Mouse (Mus musculus): ENCODE measurements at regions not wholly inside any gene's neighbourhood (a gene's known extent, or its start where the extent isn't known, plus 50 kb on each side); places are given as distances from the start of the nearest gene placed in this dataset.
A peak's percentile ranks its signal among the peaks of the same experiment; 100 is the strongest.

DNA sequence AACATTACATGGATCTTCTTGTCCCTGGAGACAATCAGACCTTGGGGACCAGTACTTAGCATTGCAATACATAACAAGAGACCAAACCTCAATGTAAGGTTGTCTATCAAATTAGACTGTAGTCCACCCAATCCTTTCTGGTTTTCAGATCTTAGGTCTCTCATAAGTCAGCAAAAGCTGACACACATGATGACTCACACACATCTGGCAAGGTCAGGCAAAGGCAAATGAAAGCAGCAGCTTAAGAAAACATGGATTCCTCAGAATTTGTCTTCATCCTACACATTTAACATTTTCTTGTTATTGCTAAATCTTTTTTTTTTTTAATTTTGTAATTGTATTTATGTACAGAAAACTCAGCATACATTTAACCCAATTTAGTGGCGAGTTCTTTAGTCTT is 52.0 kb downstream of the Gm11983 start:
- no peak for DNase-seq (ENCODE audit: low spot score)

DNA sequence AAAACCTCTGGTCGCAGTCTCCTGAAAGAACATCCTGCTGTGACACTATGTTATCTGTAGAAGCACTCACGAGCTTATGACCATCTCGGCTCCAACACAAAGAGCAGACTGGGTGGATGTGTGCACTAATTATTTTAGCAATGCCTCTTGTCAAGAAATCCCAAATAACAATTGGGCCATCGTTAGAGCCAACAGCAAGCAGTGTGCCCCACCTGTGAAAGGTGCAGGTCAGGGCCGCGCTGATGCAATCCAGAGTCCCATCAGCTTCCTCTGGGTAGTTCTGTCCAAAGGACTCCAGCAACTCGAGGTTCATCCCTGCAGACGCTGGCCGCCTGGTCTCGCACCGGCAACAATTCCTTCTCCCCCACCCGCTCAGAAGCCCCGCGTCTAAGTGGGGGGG is 54.6 kb downstream of the Gm11983 start:
- DNase-seq (ENCODE audit: low spot score): no peak

DNA sequence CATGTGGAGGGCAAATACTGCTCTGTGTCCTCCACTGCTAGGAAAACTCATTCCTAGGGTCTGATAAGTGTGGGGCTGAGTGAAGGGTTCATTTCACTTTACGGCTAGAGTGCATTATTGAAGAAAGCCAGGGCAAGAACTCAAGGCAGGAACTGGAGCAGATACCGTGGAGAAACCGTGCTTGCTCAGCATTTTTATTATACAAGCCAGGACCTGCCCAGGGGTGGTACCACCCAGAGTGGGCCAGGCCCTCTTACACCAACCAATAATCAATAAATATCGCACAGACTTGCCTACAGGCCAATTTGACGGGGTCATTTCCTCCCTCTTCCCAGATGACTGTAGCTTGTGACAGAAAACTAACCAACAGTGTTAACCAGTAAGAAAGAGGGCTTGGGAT is 57.7 kb downstream of the Gm11983 start:
- no peak for DNase-seq (ENCODE audit: low spot score)

DNA sequence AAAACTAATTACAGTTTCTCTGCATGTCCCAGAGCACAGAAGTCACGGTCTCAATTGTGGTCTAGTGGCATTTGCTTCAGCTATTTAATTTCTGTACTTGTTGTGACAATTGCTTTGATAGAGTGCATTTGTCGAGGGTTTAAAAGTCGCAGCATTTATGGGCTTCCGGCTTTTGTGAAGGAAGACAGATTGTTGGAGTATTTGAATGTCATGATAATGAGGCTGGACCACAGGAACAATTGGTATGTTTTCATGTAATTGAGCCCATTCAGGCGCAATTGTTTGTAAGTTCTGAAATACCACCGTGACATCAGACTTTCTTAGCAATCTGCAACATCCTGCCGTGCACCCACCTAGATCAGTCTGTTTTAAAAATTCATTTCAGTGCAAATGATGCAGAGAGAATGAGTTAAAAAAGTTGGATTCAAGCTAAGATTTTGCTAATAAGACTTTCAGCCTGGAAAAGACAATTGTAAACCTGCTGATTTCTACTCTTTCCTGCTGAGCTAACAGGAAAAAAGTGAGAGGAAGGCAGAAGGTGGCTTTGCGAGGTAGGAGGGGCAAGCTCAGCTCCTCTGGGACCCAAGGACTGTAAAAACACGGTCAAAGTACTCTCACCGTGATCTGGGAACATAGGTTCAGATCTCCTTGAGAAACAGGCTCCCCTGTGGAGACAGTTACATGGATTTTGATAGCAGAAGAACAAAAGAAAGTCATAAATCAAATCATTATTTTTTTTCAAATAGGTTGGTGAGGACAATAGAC is 58.7 kb downstream of the Gm11983 start:
- DNase-seq (ENCODE audit: low spot score): no peak

DNA sequence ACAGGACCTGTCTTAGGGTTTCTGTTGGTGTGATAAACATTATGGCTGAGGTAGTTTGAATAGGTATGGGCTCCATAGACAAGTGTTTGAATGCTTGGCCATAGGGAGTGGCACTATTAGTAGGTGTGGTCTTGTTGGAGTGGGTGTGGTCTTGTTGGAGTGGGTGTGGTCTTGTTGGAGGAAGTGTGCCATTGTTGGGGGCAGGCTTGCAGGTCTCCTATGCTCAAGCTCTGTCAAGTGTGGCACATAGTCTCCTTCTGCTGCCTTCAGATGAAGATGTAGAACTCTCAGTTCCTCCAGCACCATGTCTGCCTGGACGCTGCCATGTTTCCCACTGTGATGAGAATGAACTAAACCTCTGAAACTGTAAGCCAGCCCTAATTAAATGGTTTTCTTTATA is 59.9 kb downstream of the Gm11983 start:
- no peak for DNase-seq (ENCODE audit: low spot score)

DNA sequence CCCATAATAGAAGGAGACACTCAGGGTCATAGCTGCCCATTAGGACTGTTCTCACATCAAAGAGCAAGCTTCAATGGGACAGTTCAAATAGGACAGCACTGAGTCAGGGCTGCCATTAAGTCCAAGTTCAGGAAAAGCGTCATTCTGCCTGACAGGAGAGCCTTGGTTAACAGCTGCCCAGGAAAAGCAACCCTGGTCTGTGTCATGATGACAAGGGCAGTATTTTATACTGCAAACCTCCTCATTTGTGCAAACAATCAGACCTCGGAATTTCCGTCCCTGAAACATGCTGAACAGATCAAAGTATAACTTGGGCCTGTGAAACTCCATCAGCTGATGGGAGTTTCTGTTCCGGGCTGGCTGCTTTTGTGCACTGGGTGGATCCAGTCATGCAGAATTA is 62.8 kb downstream of the Gm11983 start:
- no peak for DNase-seq (ENCODE audit: low spot score)

DNA sequence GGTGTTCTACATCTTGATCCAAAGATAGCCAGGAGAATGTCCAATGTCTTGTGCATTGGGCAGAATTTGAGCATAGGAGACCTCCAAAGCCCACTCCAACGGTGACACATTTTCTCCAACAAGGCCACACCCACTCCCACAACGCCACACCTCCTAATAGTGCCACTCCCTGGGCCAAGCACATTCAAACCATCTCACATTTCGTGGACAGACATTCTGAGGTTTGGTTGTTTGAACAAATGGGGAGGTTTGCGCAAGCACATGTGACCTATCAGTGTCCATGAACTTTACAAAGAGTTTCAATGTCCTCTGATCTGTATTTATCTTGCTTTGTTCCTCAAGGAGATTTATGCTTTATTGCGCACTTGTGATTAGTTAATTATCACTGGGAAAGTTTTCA is 63.5 kb downstream of the Gm11983 start:
- no peak for DNase-seq (ENCODE audit: low spot score)

DNA sequence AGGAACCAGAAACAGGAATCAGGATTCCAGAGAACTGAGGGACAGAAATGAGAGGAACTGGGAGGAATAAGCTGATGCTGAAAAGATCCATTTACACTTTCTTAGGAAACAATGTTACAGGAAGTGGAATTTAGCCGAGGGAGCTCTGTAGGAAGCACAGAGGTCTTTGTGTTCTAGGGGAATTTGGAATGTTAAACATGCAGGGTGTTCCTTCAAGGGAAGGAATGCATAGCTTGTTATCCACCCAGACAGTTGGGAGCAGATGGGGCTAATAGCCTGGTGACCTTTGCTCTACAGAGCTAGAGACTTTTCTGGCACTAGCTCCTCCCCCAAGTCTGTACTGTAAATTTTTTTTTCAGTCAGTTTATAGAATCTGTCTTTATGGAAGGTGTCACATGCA is 64.1 kb downstream of the Gm11983 start:
- peak; percentile 32 for DNase-seq (ENCODE audit: low spot score)

DNA sequence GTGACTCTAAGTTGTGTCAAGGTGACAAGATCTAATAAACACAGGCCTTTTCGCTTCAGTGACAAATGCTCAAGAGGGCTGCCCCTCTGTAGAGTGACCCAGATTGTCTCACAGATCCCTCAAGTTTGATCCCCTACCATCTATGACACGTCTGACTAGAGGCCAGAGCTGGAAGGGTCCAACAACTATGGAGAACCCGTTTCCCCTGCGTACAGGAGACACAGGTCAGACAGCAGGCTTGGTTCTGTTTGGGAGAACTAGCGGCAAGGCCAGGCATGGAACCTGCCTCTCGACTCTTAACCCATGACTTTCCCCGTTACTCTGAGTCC is 68.1 kb downstream of the Gm11983 start:
- DNase-seq (ENCODE audit: low spot score): no peak

DNA sequence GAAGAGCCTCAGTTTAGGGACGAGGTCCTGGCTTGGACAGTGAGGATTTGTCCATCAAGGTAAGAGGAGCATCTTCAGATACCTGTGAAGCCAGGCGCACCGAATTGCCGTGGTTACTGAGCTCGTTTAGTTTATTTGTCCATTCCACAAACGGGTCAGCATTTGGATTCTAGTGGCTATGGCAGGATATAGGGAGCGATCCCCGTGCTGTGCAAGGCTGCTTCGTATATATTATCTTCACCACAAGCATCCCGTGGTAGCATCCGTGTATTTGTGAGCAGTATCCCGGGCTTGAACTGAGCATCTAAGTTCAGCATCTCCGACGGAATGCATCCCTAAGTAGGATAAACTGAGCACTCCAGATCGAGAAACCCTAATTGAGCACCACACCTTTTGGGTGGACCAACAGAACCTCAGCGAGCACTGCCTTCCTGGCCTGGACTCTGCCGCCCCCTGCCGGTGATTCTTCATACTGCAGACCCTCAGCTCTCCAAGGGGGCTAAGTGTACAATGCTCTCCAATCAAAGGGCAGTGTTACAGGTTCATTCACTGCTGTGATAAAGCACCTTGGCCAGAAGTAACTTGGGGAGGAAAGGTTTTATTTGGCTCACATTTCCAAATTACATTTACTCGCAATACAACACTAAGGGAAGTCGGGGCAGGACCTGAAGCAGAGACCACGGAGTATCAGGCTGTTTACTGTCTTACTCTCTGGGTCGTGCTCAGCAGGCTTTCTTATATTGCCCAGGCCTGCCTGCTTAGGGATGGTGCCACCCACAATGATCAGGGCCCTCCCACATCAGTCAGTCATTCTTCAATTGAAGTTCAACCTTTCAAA is 68.6 kb downstream of the Gm11983 start:
- DNase-seq (ENCODE audit: low spot score): peak; percentile 85

DNA sequence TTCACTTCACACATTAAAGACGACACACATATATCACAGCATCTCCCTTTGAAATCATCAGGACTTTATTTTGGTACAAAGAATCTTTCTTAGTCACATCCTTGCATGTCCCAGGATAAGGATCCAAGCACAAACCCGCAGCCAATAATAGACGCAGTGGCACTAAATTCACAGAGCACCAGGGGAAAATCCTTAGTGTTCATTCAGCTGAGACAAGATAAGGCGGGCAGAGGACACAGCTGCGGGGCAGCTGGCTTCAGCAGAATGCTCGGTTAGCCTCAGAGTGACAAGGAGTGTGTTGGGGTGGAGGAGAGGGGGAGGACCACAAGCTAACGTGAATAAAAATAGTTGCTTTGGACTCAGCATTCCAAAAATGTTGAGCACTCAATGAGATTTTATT is 70.7 kb downstream of the Gm11983 start:
- DNase-seq (ENCODE audit: low spot score): no peak

DNA sequence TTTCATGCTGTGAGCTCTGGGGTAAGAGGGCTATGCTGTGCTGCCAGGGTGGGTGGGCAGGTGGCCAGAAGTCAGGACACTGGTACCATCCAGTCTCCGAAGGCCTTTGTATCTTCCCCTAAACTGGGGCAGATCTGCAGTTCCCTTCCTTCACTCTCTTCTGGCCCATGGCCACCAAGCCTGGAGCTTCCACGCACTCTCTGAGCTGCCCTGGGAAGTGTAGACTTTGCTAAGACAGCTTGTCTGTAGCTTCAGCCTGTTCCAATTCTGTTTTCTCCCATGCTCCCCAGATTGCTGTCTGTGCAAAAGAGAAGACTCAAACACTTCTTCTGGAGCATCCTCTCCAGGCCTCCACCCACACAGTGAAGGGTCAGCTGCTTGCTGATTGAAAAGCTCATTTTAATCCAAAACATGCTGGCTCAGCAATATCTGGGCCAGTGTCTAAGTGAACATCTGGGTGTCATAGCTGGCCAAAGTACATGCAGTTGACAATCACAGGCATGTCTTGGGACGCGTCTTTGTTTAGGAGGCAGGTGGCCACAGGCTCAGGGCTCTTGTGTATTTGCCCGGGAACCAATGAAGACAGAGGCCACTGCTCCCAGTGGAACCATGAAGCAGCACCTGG is 72.0 kb downstream of the Gm11983 start:
- no peak for DNase-seq (ENCODE audit: low spot score)

DNA sequence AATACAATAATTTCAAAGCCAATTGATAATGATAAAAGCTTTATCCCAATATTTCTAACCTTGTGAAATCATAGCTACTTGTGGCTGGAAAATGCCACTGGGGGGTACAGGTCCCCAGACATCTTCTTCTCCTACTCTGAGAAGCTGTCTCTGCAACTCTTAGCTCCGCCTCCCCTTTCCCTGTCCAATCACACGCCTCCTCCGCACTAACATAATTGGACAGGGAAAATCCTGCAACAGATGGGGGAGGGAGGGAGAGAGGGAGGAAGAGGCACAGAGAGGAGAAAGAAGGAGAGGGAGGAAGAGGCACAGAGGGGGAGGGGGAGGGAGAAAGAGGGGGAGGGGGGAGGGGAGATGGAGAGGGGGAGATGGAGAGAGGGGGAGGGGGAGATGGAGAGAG is 73.3 kb downstream of the Gm11983 start:
- DNase-seq (ENCODE audit: low spot score): no peak

DNA sequence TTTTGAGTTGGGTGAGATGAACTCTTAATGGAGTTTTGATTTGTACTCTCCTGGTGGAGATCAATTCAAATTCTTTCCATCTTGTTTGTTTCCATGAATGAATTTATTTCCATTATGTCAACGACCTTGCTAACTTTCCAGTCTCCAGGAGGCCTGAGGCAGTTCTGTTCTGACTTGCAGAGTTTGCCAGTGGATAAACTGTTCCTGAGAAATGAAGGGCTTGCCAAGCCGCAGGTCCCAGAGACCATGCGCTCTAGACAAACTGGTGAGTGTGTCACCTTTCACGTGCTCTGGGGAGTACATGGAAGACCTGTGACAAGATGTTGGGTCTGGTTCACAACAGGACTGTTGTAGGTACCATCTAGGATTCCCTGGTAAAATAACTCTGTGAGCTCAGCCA is 74.5 kb downstream of the Gm11983 start:
- DNase-seq (ENCODE audit: low spot score): no peak

DNA sequence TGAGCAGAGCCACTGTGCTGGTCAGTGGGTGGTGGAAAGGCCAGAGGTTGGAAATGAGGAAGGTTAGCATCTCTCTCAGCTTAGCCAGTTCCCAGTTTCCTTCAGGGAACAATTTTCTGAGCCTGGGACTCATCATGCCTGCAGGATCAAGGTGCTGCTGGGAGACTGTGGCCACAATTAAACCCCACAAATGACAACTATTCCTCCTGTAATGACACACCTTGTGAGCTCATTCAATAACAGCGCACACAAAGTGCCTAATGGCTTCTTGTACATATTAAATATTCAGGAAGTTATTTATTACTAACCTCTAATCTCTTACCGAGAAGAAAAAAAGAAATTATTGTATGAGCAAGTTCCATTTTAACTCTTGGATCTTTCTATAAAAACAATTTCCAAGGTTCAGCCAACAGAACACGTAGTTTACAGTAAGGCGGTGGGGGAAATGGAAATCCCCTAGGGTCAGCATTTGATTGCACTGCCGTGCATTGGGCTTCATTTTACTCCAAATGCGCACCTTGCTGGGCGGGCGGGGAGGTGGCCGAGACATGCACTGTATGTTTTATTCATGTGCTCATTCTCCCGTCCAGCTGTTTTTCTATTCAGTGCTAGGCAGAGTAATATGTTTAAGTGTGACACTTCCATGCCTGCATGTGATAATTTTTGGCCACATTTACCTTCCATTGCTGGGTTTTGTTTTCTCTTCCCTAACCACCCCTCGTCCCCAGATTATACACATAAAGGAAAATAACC is 75.4 kb downstream of the Gm11983 start:
- DNase-seq (ENCODE audit: low spot score): no peak

DNA sequence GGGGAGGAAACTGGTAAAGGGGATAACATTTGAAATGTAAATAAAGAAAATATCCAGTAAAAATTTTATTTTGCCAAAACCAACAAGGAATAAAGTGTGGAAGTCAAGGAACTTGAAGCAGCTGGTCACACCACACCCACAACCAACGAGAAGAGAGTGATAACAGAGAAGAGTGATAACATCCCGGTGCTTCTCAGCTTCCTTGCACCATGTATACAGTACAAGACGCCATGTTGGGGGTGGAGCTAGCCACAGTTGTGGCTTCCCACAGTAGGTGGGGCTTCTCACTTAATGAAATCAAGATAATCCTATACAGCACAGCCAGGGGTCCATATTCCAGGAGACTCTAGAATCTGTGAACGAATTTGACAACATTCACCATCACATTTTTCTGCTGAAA is 77.9 kb downstream of the Gm11983 start:
- DNase-seq (ENCODE audit: low spot score): no peak

DNA sequence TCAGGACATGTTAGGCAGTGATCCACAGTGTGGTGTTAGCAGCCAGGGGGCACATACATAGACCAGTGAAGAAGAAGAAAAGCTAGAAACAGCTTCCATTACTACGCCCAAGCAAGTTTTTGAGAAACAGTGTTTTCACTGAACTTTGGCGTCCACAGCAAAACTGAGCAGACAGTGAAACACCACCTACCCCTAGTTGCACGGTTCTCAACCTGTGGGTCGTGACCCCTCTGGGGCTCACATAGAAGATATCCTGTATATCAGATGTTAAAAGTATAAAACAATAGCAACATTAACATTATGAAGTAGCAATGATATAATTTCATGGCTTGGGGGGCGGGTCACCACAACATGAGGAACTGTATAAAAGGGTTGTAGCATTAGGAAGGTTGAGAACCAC is 81.1 kb downstream of the Ramp3 start:
- no peak for DNase-seq (ENCODE audit: low spot score)

DNA sequence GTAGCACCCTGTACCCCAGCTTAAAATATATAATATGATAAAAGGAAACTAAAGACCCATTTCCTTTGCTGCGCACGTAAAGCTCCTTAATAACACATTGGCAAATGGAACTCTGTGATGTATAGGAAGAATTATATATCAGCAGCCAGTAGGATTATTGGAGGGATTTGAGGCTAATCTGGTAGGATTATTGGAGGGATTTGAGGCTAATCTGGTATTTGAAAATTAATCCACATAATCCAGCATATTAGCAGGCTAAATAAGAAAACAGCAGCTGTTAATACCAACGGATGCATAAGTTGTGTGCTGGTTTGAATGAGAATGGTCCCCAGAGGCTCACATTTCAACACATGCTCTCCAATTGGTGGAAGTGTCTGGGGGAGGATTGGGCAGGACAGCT is 80.3 kb downstream of the Ramp3 start:
- DNase-seq (ENCODE audit: low spot score): peak; percentile 13

DNA sequence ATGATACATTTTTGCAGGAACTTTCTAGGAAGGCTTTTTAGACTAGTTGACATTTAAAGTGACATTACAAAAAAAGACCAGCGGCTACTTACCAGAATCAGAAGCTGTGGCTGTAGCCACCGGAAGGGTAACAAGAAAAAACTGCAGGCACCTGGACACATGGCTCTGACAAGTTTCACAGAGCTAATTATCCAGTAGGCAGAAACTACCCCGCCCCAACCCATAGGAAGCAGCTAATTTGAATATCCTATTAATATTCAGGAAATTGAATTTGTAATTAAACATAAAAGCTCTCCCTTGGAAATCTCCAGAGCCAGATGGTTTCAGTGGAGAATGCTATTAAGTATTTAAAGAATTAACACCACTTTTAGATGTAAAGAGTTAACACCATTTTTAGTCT is 79.8 kb downstream of the Ramp3 start:
- DNase-seq (ENCODE audit: low spot score): no peak

DNA sequence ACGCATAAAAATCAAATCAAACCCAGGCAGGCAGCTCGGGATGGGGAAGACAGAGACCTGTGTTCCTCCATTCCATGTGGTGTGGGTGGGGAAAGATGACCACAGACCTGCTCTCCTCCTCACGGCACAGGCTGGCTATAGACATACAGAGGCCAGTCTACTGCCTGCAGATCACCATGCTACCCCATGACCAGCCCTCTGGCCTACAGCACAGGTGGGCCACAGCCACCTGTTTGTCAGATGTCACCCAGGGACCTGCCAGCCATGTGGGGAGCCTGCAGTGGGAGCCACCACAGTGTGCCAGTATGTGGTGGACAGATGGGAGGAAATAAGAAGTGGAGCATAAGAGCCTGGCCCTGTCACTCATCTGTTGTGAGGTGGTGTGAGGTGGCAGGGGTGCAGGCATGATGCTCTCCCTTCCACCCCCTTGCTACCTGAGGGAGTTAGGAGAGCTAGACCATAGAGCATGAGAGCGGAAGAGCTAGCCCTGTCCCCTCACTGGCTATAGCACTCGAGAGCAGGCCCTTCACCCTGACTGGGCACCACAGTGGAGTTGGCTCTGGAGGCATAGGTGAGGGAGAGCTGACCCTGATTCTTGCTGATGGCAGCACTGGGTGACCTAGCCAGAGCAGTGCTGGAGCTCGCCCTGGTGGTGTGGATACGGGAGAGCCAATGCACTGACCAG is 76.6 kb downstream of the Ramp3 start:
- no peak for DNase-seq (ENCODE audit: low spot score)

DNA sequence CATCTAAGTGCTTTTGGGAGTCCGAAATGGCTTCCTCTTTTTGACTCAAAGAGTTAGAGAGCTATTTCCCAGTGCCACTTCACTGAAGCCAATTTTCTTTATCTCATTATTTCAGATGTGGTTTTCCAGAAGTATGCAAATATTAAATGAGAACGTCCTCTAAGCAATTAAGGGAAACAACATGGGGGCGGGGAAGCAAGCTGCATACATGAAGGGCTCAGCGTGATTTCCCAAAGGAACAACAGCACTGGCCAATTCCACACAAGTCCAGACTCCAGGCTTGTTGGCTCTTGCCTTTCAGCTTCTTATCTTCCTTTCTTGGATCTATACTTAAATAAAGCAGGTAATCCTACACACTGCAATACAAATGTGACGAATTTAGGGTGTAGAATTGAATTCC is 73.2 kb downstream of the Ramp3 start:
- no peak for DNase-seq (ENCODE audit: low spot score)
